Mouse (Mus musculus): Measurements from ENCODE around the gene Elmo2.
A peak's percentile ranks its signal among the peaks of the same experiment; 100 is the strongest.

Gene Elmo2

GRCm38 (mm10) chr2:165326304-165327190 is at the start of gene Elmo2:
TSS of gene Elmo2 (minus strand) at chr2:165326479.
- DNase-seq = peak; percentile 98

GRCm38 (mm10) chr2:165376001-165376400 is 49.7 kb upstream of the Elmo2 start:
- no peak for DNase-seq

- DNase-seq = no peak
These were observed 49.2 kb upstream of the Elmo2 start for GRCm38 (mm10) chr2:165375478-165375877.

GRCm38 (mm10) chr2:165371066-165371465 is 44.8 kb upstream of the Elmo2 start:
- no peak for DNase-seq

- no peak for DNase-seq
These were observed 44.1 kb upstream of the Elmo2 start for GRCm38 (mm10) chr2:165370348-165370747.

- no peak for DNase-seq
These were observed 42.2 kb upstream of the Elmo2 start, which contains the start of gene Zfp663 for GRCm38 (mm10) chr2:165368496-165368895. TSS of gene Zfp663 (minus strand) at chr2:165368729.

- DNase-seq = peak; percentile 50 to 52
These were observed 41.7 kb upstream of the Elmo2 start for GRCm38 (mm10) chr2:165367868-165368439.

- peak; percentile 34 to 49 for DNase-seq
These were observed 40.8 kb upstream of the Elmo2 start for GRCm38 (mm10) chr2:165367047-165367520.

GRCm38 (mm10) chr2:165364334-165365091 is 38.2 kb upstream of the Elmo2 start:
- DNase-seq = peak; percentile 66 to 67

GRCm38 (mm10) chr2:165363282-165363681 is 37.0 kb upstream of the Elmo2 start:
- DNase-seq = no peak

GRCm38 (mm10) chr2:165360861-165361260 is 34.6 kb upstream of the Elmo2 start:
- peak; percentile 51 to 60 for DNase-seq

GRCm38 (mm10) chr2:165351828-165352513 is 25.7 kb upstream of the Elmo2 start:
- no peak for DNase-seq

GRCm38 (mm10) chr2:165349466-165349865 is 23.2 kb upstream of the Elmo2 start:
- DNase-seq = no peak

GRCm38 (mm10) chr2:165346180-165346579 is 19.9 kb upstream of the Elmo2 start:
- DNase-seq = no peak

GRCm38 (mm10) chr2:165337191-165337590 is 10.9 kb upstream of the Elmo2 start:
- DNase-seq = peak; percentile 50 to 53

- peak; percentile 46 to 63 for DNase-seq
These were observed 6.4 kb upstream of the Elmo2 start for GRCm38 (mm10) chr2:165332610-165333210.

- DNase-seq = no peak
These were observed 3.4 kb upstream of the Elmo2 start for GRCm38 (mm10) chr2:165329703-165330102.

- no peak for DNase-seq
These were observed 2.5 kb upstream of the Elmo2 start for GRCm38 (mm10) chr2:165328746-165329145.

- DNase-seq = no peak
These were observed 1.1 kb upstream of the Elmo2 start for GRCm38 (mm10) chr2:165327386-165327785.

- DNase-seq = no peak
These were observed 567 bp downstream of the Elmo2 start for GRCm38 (mm10) chr2:165325521-165326303.

- DNase-seq = no peak
These were observed 2.4 kb downstream of the Elmo2 start for GRCm38 (mm10) chr2:165323928-165324327.

All from B cell, adult 2 months (primary cell).